Mouse (Mus musculus): ENCODE measurements at regions not wholly inside any gene's neighbourhood (a gene's known extent, or its start where the extent isn't known, plus 50 kb on each side); places are given as distances from the start of the nearest gene placed in this dataset.

GRCm38 (mm10) chr1:13834860-13835840 lies 2258.0 kb downstream of the 4930444P10Rik start:
- DNase-seq = no peak

GRCm38 (mm10) chr1:13807786-13808185 lies 2285.3 kb downstream of the 4930444P10Rik start:
- no peak for DNase-seq

- DNase-seq = no peak
Observed at GRCm38 (mm10) chr1:13800460-13800859, 2292.7 kb downstream of the 4930444P10Rik start.

GRCm38 (mm10) chr1:13798848-13799247 lies 2294.3 kb downstream of the 4930444P10Rik start:
- no peak for DNase-seq

- DNase-seq = no peak
Observed at GRCm38 (mm10) chr1:13795196-13795595, 2297.9 kb downstream of the 4930444P10Rik start.

- DNase-seq = peak; percentile 45 to 78
Observed at GRCm38 (mm10) chr1:13789318-13790085, 2303.6 kb downstream of the 4930444P10Rik start.

- no peak for DNase-seq
Observed at GRCm38 (mm10) chr1:13787016-13787415, 2306.1 kb downstream of the 4930444P10Rik start.

GRCm38 (mm10) chr1:13784396-13784795 lies 2308.7 kb downstream of the 4930444P10Rik start:
- peak; percentile 6 to 53 for DNase-seq

GRCm38 (mm10) chr1:13782633-13783032 lies 2310.5 kb downstream of the 4930444P10Rik start:
- no peak for DNase-seq

- no peak for DNase-seq
Observed at GRCm38 (mm10) chr1:13772106-13772505, 2321.0 kb downstream of the 4930444P10Rik start.

- DNase-seq = no peak
Observed at GRCm38 (mm10) chr1:13771014-13771463, 2322.1 kb downstream of the 4930444P10Rik start.

- DNase-seq = no peak
Observed at GRCm38 (mm10) chr1:13752479-13752878, 2338.6 kb downstream of the A830018L16Rik start.

GRCm38 (mm10) chr1:13751381-13751780 lies 2337.5 kb downstream of the A830018L16Rik start:
- no peak for DNase-seq

All from heart, adult 18-20 months (tissue).